Comparison of ENCODE assay signal across 29 mouse cellular contexts in the genomic region with DNA sequence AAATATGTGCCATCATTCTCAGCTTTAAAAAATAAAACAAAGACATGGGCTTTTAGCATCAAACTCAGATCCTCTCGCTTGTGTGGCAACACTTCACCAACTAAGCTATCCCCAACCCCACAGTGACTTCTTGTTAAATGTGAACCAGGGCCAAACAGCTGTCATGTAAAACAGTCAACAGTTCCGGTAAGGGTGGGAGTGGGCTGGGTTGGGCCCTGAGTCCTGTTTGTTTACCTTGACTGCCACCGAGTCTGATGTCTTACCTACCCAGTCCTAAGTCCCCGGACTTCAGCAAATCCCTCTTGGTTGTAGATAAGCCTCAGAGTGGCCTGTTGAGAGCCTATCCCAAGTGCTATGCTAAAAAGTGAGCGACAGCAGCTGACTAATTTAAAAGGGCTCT. TPM values are rescaled to one million over a fixed set of nuclear protein-coding genes. Genes with fewer than 3 reads are reported as not detected.
A peak's percentile ranks its signal among the peaks of the same experiment; 100 is the strongest.
DNase-seq lines count a peak whose midpoint lies in the region; ATAC-seq and TF ChIP-seq lines count a peak whose summit lies in the region.
"Had no signal": no experiment of that assay in that cellular context is flagged by ENCODE, and none has a peak within 500 bp of the region (broad histone marks: within the 10 kb centered on the region; RNA-seq: fewer than 3 reads in every experiment).

No protein-coding gene starts in this region.

- no peak for ATAC-seq in liver, embryonic 13.5 days (ENCODE audit: low read depth)
- no peak for ATAC-seq in liver, embryonic 11.5 days (replicated peaks; ENCODE audit: low FRiP score)
- ATAC-seq in hindbrain, embryonic 16.5 days: no peak
- ATAC-seq: activated CD4-positive, CD25-positive, alpha-beta regulatory T cell, adult 4 months; forebrain, embryonic 13.5 days; forebrain, embryonic 16.5 days; Patski had no signal

- no peak for DNase-seq in liver, embryonic 13.5 days
- no peak for DNase-seq in liver, embryonic 11.5 days (ENCODE audit: low spot score)
- DNase-seq in ES-CJ7 (ENCODE audit: low read depth, low spot score): peak; percentile 37
- peak; percentile 32 for DNase-seq in yolk sac, embryonic 10.5 days (ENCODE audit: low spot score)
- no peak for DNase-seq in cerebellum, postnatal 36 days
- DNase-seq: adrenal gland, adult 8-10 months; adrenal gland, postnatal 25 days; B cell, adult 2 months; cerebellum, adult 11-12 months; cerebellum, adult 8-10 months; cerebellum, postnatal 10 days; gastrocnemius, postnatal 10 days; gastrocnemius, postnatal 36 days; heart, adult 2 months had no signal

- WGBS in liver, embryonic 13.5 days (ENCODE audit: insufficient replicate concordance): 84% methylated on average over 5 of the region's 5 CpGs
- 80% methylated on average over 5 of the region's 5 CpGs for WGBS in liver, embryonic 11.5 days
- WGBS in hindbrain, embryonic 16.5 days: 93% methylated on average over 5 of the region's 5 CpGs

- TF ChIP-seq CTCF in E14TG2a.4 (conservative IDR thresholded peaks at IDR 0.05; ENCODE audit: low read length): no peak

- peaks cover 61% of the 10 kb centered on the region for H3K36me3 ChIP-seq in liver, embryonic 13.5 days
- H3K36me3 ChIP-seq in liver, embryonic 11.5 days (ENCODE audit: control insufficient read depth, insufficient read depth, low read length): peaks cover 26% of the 10 kb centered on the region
- H3K36me3 ChIP-seq in E14TG2a.4 (ENCODE audit: insufficient read depth, low read length): peaks cover 68% of the 10 kb centered on the region
- peaks cover 17% of the 10 kb centered on the region for H3K36me3 ChIP-seq in hindbrain, embryonic 16.5 days (ENCODE audit: control insufficient read depth, insufficient read depth, low read length)

- peak overlapping the region; percentile 2; the same call in 1 of the 2 replicates for H3K27ac ChIP-seq in liver, embryonic 13.5 days
- no peak overlapping the region for H3K27ac ChIP-seq in liver, embryonic 11.5 days (ENCODE audit: low read depth, low read length)
- H3K27ac ChIP-seq in hindbrain, embryonic 16.5 days (ENCODE audit: low read depth, low read length): no peak overlapping the region
- H3K27ac ChIP-seq: forebrain, embryonic 10.5 days; forebrain, embryonic 13.5 days; heart, adult 2 months; heart, embryonic 10.5 days; heart, embryonic 13.5 days; hindbrain, embryonic 12.5 days; hindbrain, embryonic 15.5 days had no signal

- H3K4me1 ChIP-seq in liver, embryonic 13.5 days (replicated peaks): peaks cover 16% of the 10 kb centered on the region
- H3K4me1 ChIP-seq in liver, embryonic 11.5 days (replicated peaks; ENCODE audit: control insufficient read depth, insufficient read depth, low read length): no peaks in the 10 kb centered on the region
- peaks cover 39% of the 10 kb centered on the region for H3K4me1 ChIP-seq in E14TG2a.4 (replicated peaks; ENCODE audit: low read depth, low read length)
- no peaks in the 10 kb centered on the region for H3K4me1 ChIP-seq in hindbrain, embryonic 16.5 days (ENCODE audit: control insufficient read depth, insufficient read depth, low read depth, low read length)
- H3K4me1 ChIP-seq: forebrain, embryonic 10.5 days; forebrain, embryonic 13.5 days; heart, embryonic 10.5 days; heart, embryonic 13.5 days; hindbrain, embryonic 12.5 days; hindbrain, embryonic 15.5 days had no signal

- H3K9me3 ChIP-seq in liver, embryonic 13.5 days (replicated peaks): no peaks in the 10 kb centered on the region
- H3K9me3 ChIP-seq in liver, embryonic 11.5 days (ENCODE audit: control insufficient read depth, low read length): no peaks in the 10 kb centered on the region
- no peaks in the 10 kb centered on the region for H3K9me3 ChIP-seq in E14TG2a.4 (ENCODE audit: low read length)
- H3K9me3 ChIP-seq in hindbrain, embryonic 16.5 days (ENCODE audit: control insufficient read depth, low read length): no peaks in the 10 kb centered on the region
- H3K9me3 ChIP-seq: forebrain, embryonic 10.5 days; forebrain, embryonic 13.5 days; G1E; heart, embryonic 10.5 days; heart, embryonic 13.5 days; hindbrain, embryonic 12.5 days; hindbrain, embryonic 15.5 days had no signal

- H3K4me3 ChIP-seq in liver, embryonic 13.5 days (replicated peaks): no peak overlapping the region
- no peak overlapping the region for H3K4me3 ChIP-seq in liver, embryonic 11.5 days (ENCODE audit: low read depth, low read length)
- H3K4me3 ChIP-seq in E14TG2a.4 (replicated peaks; ENCODE audit: low read length): peak overlapping the region; percentile 37; the same call in 1 of the 2 replicates
- H3K4me3 ChIP-seq in hindbrain, embryonic 16.5 days (ENCODE audit: low read length): no peak overlapping the region
- H3K4me3 ChIP-seq: forebrain, embryonic 10.5 days; forebrain, embryonic 13.5 days; heart, adult 2 months; heart, embryonic 10.5 days; heart, embryonic 13.5 days; hindbrain, embryonic 12.5 days; hindbrain, embryonic 15.5 days had no signal

- no peak overlapping the region for H3K9ac ChIP-seq in liver, embryonic 13.5 days
- no peak overlapping the region for H3K9ac ChIP-seq in liver, embryonic 11.5 days (ENCODE audit: low read depth, low read length)
- no peak overlapping the region for H3K9ac ChIP-seq in hindbrain, embryonic 16.5 days (ENCODE audit: low read depth, low read length)
- H3K9ac ChIP-seq: forebrain, embryonic 13.5 days; heart, embryonic 13.5 days; hindbrain, embryonic 12.5 days; hindbrain, embryonic 15.5 days had no signal

- H3K27me3 ChIP-seq in liver, embryonic 13.5 days: no peaks in the 10 kb centered on the region
- no peaks in the 10 kb centered on the region for H3K27me3 ChIP-seq in liver, embryonic 11.5 days (replicated peaks; ENCODE audit: control insufficient read depth, insufficient read depth, low read length)
- H3K27me3 ChIP-seq in E14TG2a.4 (ENCODE audit: insufficient read depth, low read length): no peaks in the 10 kb centered on the region
- no peaks in the 10 kb centered on the region for H3K27me3 ChIP-seq in hindbrain, embryonic 16.5 days (replicated peaks; ENCODE audit: control insufficient read depth, insufficient read depth, low read length)
- H3K27me3 ChIP-seq: CH12.LX; forebrain, embryonic 13.5 days; heart, embryonic 13.5 days; hindbrain, embryonic 12.5 days; hindbrain, embryonic 15.5 days; Patski had no signal

- no peak overlapping the region for H3K4me2 ChIP-seq in liver, embryonic 13.5 days
- H3K4me2 ChIP-seq in liver, embryonic 11.5 days: no peak overlapping the region
- no peak overlapping the region for H3K4me2 ChIP-seq in hindbrain, embryonic 16.5 days (ENCODE audit: low read length)
- H3K4me2 ChIP-seq: forebrain, embryonic 13.5 days; heart, embryonic 13.5 days; hindbrain, embryonic 12.5 days; hindbrain, embryonic 15.5 days had no signal

RNA-seq across cellular contexts. Expression of gene Spink4, which starts 13.8 kb away (rescaled TPM):
- 0.39 and 0.44 TPM in 2 replicates for polyA plus RNA-seq in liver, embryonic 13.5 days (2015; fragmentation: Nextera tagmentation; extraction: Ambion mirVana)
- polyA plus RNA-seq in liver, embryonic 11.5 days (2014; fragmentation: Nextera tagmentation; extraction: Ambion mirVana): not detected in 2 replicates
- not detected in 2 replicates for polyA plus RNA-seq in hindbrain, embryonic 16.5 days (2015; fragmentation: Nextera tagmentation; extraction: Ambion mirVana)
- polyA plus RNA-seq: activated CD4-positive, CD25-positive, alpha-beta regulatory T cell, adult 4 months; embryonic facial prominence, embryonic 11.5 days; embryonic facial prominence, embryonic 14.5 days; forebrain, embryonic 10.5 days; forebrain, embryonic 13.5 days; forebrain, embryonic 16.5 days; G1E; hindbrain, embryonic 12.5 days; hindbrain, embryonic 15.5 days; Patski had no signal

RNA-seq across cellular contexts. Expression of gene Bag1, which starts 14.4 kb away (rescaled TPM):
- polyA plus RNA-seq in liver, embryonic 13.5 days (2015; fragmentation: Nextera tagmentation; extraction: Ambion mirVana): 145 and 166 TPM in 2 replicates
- 219 and 225 TPM in 2 replicates for polyA plus RNA-seq in liver, embryonic 11.5 days (2014; fragmentation: Nextera tagmentation; extraction: Ambion mirVana)
- 182 and 191 TPM in 2 replicates for polyA plus RNA-seq in hindbrain, embryonic 16.5 days (2015; fragmentation: Nextera tagmentation; extraction: Ambion mirVana)

RNA-seq across cellular contexts. Expression of gene Chmp5, which starts 14.5 kb away (rescaled TPM):
- polyA plus RNA-seq in liver, embryonic 13.5 days (2015; fragmentation: Nextera tagmentation; extraction: Ambion mirVana): 48.7 and 57.4 TPM in 2 replicates
- 70.7 and 74.6 TPM in 2 replicates for polyA plus RNA-seq in liver, embryonic 11.5 days (2014; fragmentation: Nextera tagmentation; extraction: Ambion mirVana)
- polyA plus RNA-seq in hindbrain, embryonic 16.5 days (2015; fragmentation: Nextera tagmentation; extraction: Ambion mirVana): 147 TPM in 2 replicates

RNA-seq across cellular contexts. Expression of gene Nfx1, which starts 37.0 kb away (rescaled TPM):
- 32.8 and 40.5 TPM in 2 replicates for polyA plus RNA-seq in liver, embryonic 13.5 days (2015; fragmentation: Nextera tagmentation; extraction: Ambion mirVana)
- 89.0 and 97.5 TPM in 2 replicates for polyA plus RNA-seq in liver, embryonic 11.5 days (2014; fragmentation: Nextera tagmentation; extraction: Ambion mirVana)
- polyA plus RNA-seq in hindbrain, embryonic 16.5 days (2015; fragmentation: Nextera tagmentation; extraction: Ambion mirVana): 87.5 and 102 TPM in 2 replicates

Comparison
In these comparisons a context has a peak if more than half of its experiments do, and no peak if none do; other contexts are left out.
1. DNase-seq: peak in ES-CJ7 (single experiment) and yolk sac, embryonic 10.5 days (single experiment); none in liver, embryonic 13.5 days (single experiment), liver, embryonic 11.5 days (single experiment) and cerebellum, postnatal 36 days (0 of 2).